Mouse (Mus musculus): ENCODE measurements around the gene Cog1.
A peak's percentile ranks its signal among the peaks of the same experiment; 100 is the strongest.

Cog1 gene

GRCm38 (mm10) chr11:113699643-113700042, 50.7 kb downstream of the Cog1 start:
- DNase-seq (ENCODE audit: low spot score in 2 of 2), result no peak

GRCm38 (mm10) chr11:113703758-113704157, 54.8 kb downstream of the Cog1 start:
- DNase-seq (ENCODE audit: low spot score in 2 of 2), result peak; percentile 72 to 78

GRCm38 (mm10) chr11:113705966-113706652, 57.1 kb downstream of the Cog1 start:
- no peak for DNase-seq (ENCODE audit: low spot score in 2 of 2)

GRCm38 (mm10) chr11:113708629-113709213, 59.8 kb downstream of the Cog1 start:
- DNase-seq (ENCODE audit: low spot score in 2 of 2), result no peak

- no peak for DNase-seq (ENCODE audit: low spot score in 2 of 2)
Observed at GRCm38 (mm10) chr11:113709272-113709671, 60.3 kb downstream of the Cog1 start.

- DNase-seq (ENCODE audit: low spot score in 2 of 2), result no peak
Observed at GRCm38 (mm10) chr11:113709731-113710256, 60.8 kb downstream of the Cog1 start, which contains the start of gene Cpsf4l. TSS of gene Cpsf4l (minus strand) at chr11:113710017.

- no peak for DNase-seq (ENCODE audit: low spot score in 2 of 2)
Observed at GRCm38 (mm10) chr11:113710257-113710777, 61.3 kb downstream of the Cog1 start.

- DNase-seq (ENCODE audit: low spot score in 2 of 2), result no peak
Observed at GRCm38 (mm10) chr11:113711061-113711460, 62.1 kb downstream of the Cog1 start.

GRCm38 (mm10) chr11:113715078-113715674, 66.2 kb downstream of the Cog1 start:
- DNase-seq (ENCODE audit: low spot score in 2 of 2), result peak in 1 of 2 experiments; percentile 60

GRCm38 (mm10) chr11:113716132-113716531, 67.2 kb downstream of the Cog1 start:
- no peak for DNase-seq (ENCODE audit: low spot score in 2 of 2)
